Mouse (Mus musculus) spleen, adult 18-20 months (tissue): ENCODE measurements around the gene Iqcf3.
"Not testable (repeated sequence)": the region's sequence is repeated elsewhere in the genome, so short reads cannot be mapped to it uniquely, and the experiment has no call there.

Experiments used
- DNase-seq, 2 experiments: peaks; one replicate each; pipeline ENCODE4 v3.0.0; 2022; ENCODE audit warnings: mixed read lengths in 2 of 2

The Iqcf3 gene

DNA sequence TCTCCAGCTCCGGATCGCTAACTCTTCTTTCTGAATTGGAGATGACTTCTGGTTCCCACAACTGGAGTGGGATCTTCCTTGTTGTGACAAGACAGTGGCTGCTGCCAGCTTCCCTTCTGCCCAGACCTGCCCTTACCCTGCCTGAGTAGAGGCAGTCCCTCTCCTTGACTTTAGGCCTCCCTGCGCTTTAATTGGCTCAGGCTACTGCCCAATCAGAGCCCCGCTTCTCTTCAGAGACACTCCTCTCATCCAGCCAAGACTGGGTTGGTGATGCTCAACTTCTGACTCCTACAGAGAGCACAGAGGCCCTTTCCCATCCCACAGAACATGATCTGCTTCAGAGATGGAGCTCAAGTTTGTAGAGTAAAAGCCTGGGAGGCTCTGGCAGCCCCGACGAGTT lies 57.2 kb downstream of the Iqcf3 start:
- DNase-seq: no peak

DNA sequence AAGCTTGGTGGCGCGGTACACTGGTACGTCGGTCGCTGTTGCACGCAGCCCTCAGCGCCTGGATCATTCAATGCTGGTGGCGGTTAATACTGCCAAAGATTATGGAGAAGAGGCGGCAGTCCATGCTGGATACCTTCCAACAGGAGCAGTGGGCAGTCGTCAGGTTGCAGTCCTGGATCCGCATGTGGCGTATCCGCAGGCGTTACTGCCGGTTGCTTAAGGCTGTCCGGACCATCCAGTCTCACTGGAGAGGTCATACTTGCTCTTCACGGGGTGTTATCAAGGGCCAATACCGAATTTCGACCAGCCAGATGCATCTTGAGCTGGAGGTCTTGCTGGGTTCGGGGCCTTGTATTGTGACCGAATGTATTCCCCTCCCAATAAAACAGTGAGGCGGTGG lies 59.6 kb downstream of the Iqcf3 start:
- no peak for DNase-seq

DNA sequence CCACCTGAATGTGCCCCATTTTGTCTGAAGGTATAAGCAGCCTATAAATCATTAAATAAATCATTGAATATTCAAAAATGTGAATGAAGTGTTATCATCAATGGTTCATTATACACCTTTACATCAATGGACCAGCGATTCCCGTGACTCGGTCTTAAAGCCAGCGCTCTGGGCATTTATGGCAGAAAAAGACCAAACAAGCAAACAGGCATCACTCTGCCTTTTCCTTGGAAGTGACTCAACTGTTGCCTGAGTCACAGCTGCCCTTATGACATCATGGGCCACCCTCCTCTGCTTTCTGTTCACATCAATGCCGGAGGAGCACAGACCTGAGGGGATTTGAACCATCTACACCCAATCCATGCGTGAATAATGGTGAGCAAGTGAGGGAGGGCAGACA lies 61.8 kb downstream of the Iqcf3 start, which contains the start of gene Iqcf1:
TSS of gene Iqcf1 (plus strand) at position 301 of the 400 bp plus-strand sequence.
- DNase-seq: no peak

DNA sequence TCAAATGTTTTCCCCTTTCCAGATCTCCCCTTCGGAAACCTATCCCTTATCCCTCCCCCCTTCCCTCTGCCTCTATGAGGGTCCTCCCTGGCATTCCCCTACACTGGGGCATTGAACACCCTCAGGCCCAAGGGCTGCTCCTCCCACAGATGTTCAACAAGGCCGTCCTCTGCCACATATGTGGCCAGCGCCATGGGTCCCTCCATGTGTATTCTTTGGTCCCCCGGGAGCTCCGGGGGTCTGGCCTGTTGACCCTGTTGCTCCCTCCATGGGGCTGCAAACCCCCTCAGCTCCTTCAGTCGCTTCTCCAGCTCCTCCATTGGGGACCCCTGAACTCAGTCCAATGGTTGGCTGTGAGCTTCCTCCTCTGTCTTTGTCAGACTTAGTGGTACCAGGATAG lies 73.8 kb downstream of the Iqcf3 start:
- DNase-seq: not testable (repeated sequence)

DNA sequence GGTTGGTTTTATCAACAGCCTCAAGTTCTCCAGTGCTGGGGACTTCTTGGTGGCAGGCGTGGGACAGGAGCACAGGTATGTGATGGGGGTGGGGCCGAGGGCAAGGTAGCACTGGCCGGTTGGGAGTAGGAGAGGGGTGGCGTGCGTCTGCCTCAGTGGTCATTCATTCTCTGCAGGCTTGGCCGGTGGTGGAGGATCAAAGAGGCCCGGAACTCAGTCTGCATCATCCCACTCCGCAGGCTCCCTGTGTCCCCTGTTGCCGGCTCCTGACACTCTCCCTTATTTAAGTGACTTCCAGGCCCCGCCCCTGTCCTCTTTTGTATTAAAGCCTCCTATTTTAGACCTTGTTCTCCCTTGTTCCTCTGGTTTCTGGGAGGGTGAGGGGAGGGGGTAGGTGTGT lies 76.4 kb downstream of the Iqcf3 start:
- no peak for DNase-seq

DNA sequence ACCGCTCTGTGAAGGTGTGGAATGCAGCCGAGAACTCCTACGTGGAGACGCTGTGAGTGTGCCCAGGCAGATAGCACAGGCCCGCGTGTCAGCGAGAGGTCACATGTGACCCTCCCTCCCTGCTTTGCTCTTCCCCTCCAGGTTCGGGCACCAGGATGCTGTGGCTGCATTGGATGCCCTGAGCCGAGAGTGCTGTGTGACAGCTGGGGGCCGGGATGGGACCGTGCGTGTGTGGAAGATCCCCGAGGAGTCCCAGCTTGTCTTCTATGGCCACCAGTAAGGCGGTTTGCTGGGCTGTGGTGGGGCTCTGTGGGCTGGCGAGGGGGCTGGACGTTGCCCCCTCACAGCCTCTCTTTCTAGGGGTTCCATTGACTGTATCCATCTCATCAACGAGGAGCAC lies 77.8 kb downstream of the Iqcf3 start:
- no peak for DNase-seq

DNA sequence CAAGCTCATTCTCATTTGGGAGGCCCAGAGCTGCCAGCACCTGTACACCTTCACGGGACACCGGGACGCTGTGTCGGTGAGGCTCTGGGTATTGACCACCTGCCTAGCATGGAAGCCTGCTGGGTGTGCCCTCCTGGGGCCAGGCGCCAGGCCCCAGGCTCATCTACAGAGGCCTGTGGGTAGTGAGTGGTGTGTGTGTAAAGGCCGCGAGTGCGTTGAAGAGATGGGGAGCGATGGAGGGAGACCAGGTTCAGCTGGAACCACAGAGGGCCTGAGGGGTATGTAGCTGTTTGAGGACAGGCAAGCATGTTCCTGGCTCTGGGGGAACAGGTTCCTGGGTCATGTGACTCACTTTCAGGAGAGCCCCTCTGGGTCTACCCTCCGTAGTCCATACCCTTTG lies 78.3 kb downstream of the Iqcf3 start:
- no peak for DNase-seq

DNA sequence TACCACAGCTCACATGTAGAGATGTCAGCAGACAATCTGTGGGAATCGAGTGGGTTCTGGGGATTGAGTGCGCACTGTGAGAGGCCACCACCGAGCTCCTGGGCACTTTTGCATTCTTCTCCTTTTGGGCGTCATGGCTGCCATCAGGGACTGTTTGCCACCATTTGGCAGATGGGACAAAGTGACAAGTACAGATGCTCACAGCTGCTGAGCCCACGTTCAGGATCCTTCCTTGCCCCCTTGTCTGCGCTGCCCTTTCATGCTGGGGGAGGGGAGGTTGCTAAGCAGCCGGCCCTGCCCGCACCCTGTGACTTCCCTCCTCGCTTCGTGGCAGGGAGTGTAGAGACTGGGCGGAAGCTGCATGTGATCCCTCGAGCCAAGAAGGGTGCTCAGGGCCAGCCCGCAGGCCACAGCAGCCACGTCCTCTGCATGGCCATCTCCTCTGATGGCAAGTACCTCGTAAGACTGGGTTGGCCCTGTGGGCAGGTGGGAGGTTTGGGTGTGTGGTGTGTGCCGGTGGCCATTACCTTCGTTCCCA lies 78.8 kb downstream of the Iqcf3 start:
- peak in 1 of 2 experiments; percentile 3 for DNase-seq

DNA sequence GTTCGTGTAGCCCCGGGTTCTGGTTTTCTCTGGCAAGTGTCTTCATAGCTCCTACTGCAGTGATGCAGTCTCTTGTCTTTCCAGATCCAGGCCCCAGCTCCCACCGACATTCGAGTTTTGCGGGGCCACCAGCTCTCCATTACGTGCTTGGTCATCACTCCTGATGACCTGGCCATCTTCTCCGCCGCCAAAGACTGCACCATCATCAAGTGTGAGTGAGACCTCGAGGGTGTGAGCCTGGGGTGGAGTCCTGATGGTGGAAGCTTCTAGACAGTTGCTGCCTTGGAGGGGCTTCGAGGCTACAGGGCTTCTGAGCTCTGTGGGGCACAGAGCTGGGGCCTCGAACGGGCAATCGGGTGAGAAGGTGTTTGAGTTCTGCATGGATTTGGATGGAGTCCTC lies 79.8 kb downstream of the Iqcf3 start:
- DNase-seq: peak in 1 of 2 experiments; percentile 3

DNA sequence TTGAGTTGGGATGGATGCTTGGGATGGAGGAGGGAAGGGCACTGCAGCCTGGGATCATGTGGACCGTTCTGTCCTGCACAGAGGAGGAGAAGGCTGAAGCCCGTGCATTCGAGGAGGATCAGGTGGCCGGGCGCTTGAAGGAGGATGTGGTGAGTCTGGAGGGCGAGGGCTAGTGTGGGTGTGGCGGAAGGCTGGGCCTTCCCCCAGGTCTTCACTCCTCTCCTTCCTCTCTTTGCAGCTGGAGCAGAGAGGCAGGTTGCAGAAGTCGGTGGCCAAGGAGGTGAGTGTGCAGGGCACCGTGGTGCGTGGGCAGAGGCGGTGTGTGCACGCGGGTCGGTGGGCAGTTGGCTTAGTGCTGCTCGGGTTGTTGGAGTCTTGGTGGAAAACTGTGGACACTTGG lies 80.4 kb downstream of the Iqcf3 start:
- DNase-seq: peak in 1 of 2 experiments; percentile 9

DNA sequence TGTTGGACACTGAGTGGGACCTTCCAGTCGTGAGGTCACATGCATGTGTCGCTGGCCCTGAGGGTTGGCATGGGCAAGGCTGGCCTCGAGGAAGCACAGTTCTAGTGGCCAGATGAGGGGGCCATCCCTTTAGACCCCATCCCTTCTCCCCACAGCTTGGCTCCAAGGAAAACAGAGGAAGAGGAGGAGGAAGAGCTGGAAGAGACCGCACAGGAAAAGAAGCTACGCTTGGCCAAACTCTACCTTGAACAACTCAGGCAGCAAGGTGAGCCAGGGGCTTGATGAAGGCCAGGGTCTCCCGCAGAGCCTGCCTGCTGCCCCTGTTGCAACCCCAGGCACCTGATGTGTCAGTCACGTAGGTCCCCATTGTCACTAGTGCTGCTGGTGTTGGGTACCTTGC lies 80.9 kb downstream of the Iqcf3 start:
- DNase-seq: no peak

DNA sequence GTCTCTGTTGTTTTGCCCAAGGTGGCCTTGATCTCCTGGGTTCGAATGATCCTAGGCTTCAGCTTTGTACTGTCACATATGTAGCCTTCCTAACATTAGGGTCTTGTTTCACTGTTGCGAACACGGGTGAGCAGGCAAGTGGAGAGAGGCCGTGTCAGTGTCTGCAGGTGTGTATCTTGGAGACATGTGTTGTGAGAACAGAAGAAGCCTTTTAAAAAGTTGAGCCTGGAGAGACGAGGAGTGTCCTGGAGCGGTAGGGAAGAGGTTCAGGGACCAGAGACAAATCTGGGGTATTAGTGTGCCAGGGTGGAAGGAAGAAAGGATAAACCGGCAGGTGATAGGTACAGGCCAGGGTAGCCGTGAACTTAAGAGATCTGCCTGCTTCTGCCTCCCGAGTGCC lies 83.3 kb downstream of the Iqcf3 start:
- DNase-seq: peak in 1 of 2 experiments; percentile 2

DNA sequence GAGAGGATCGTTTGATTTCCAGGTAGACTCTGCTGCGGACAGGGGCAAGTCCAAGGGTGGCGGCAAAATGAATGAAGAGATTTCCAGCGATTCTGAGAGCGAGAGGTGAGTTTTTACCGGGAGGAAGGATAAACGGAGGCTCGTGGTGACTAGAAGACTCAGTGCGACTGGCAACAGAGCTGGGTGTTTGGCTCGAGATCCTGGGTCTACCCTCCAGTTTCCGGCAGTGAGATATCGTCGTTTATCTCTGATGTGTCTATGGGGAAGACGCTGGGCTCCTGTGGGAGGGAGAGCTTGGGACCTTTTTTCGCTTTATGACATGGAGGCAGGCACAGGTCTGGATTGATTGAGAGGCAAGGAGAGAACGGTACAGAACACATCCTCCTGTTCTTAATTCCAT lies 83.8 kb downstream of the Iqcf3 start:
- DNase-seq: peak in 1 of 2 experiments; percentile 4

DNA sequence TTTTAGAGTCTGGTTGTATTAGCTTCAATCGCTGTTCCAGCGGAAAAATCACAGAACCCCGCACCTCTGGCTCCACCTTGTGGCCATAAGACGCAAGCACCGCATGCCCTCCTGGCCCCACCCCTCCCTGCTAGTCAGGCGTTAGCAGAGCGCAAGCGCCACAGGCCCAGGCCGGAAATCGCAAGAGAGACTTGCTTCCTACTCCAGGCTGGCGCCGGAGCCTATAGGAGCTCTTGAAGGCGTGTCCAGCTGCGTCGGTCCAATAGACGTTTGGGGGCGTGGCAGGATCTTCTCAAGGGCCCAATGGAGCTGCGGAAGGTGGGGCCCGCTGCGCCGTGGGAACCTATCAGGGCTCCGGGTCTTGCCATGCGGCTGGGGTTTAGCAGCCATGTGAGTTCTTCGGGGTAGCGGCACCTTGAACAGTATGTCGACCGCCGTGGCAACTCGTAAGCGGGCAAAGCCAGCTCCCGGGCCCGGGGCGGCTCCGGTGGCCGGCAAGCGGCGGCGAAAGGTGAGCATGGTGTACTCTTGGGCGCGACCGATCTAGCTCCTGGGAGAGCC lies 84.4 kb downstream of the Iqcf3 start, which contains the start of gene Parp3:
TSS of gene Parp3 (minus strand) at position 26 of the 561 bp plus-strand sequence.
- peak; percentile 93 to 98 for DNase-seq

DNA sequence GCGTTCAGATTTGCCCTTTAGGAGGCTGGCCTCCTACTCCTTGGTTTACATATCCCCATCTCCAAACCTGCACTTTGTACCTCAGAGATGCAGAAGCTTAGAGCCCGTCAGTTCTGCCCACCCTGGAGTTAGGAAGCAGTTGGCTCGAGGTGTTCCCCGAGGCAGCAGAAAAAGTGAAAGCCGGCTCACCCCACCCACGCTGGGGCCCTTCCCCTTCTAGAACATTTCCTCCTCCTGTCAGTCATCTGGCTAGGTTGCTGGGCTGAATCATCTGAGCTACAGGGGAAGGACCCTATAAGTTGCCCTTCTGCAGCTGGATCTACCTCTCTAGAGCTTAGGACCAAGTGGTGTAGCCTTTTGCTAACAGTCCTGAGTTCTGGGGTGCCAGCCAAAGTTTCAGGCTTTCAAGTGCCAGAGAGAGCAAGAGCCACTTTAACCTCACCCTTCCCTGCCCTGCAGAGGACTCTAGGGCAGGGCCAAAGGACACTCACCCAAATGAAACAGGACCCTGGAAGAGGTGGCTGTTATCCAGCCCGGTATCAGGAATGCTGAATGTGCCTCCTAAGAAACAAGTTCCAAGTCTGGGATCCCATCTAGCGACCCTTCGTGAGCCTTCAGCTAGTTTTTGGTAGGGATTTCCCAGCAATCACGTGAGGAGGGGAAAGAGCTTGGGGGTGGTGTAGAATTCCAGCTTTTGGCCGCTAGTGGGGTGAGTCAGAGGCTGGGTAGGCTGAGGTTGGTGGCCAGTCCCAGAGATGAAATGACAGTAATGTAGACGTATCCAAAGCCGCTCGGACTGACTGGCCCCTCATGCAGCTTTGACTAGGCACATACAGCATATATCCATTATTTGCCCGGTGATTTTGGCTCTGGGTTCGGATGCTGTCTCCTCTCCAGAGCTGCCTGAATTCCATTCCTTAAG lies 85.2 kb downstream of the Iqcf3 start:
- peak; percentile 71 to 75 for DNase-seq

DNA sequence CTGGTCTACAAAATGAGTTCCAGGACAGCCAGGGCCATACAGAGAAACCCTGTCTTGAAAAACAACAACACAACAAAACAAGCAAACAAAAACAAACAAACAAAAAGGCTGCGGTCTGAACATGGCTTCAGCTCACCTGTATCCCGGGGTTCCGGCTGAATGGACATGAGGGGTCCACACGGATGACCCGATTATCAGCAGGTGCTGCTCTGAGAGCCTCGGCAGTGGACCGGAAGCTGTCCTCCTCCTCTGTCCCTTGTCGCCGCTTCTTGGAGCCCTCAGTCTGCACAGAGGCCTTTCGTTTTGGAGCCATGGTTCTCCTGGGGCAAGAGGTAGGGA lies 85.8 kb downstream of the Iqcf3 start, which contains the start of gene Rrp9:
TSS of gene Rrp9 (plus strand) at position 301 of the 339 bp plus-strand sequence.
- DNase-seq: no peak

DNA sequence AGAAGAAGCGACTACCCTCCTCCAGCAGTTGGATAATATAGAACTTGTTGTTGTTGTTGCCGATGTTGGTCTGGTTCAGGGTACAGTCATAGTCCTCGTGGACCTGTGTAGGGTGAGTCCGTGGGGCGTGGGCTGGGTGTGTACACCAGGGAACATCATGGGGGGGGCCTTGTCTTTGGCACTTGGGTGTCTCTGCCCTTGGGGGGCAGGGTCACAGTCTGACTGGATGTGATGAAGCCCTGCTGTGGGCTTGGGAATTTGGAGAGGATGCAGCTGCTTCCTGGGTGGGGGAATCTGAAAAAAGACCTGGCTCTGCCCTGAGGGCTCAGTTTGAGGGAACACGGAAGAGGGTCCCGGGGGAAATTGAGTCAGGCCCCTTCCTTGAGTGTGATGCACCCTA lies 86.4 kb downstream of the Iqcf3 start:
- DNase-seq: no peak

DNA sequence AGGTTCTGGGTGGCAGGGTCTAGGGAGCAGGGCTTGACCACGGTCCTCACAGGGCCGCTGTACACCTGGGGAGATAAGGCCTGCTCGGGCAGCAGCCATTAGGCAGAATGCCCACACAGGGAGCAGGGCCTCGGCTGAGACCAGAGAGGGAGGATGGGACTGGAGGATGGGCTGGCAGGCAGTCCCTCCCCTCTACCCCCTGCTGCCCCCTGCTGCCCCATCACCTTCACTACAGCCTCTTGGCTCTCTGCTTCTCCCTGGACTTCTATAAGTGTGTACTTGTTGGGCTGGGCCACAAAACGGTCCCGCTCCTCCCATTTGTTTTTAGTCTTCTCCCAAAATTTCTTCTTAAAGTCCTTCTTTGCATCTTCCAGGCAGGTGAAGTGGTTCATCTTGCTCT lies 87.0 kb downstream of the Iqcf3 start:
- peak; percentile 51 to 66 for DNase-seq

DNA sequence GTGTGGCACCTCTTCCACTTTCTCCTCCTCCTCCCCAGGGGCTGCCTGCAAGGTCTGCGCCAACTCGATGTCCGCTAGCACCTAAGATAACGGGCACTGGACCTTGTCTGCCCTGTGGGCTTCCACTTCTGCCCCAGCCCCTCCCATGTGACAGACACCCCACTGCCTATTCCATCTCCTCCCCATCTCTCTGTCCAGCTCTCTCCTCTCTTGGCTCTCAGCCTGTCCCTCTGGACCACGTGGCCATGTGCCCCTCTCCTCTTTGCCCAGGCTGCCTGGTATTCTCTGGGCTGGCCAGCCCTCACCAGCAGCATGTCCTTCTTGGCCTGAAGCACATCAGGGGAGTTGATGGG lies 87.7 kb downstream of the Iqcf3 start:
- no peak for DNase-seq

DNA sequence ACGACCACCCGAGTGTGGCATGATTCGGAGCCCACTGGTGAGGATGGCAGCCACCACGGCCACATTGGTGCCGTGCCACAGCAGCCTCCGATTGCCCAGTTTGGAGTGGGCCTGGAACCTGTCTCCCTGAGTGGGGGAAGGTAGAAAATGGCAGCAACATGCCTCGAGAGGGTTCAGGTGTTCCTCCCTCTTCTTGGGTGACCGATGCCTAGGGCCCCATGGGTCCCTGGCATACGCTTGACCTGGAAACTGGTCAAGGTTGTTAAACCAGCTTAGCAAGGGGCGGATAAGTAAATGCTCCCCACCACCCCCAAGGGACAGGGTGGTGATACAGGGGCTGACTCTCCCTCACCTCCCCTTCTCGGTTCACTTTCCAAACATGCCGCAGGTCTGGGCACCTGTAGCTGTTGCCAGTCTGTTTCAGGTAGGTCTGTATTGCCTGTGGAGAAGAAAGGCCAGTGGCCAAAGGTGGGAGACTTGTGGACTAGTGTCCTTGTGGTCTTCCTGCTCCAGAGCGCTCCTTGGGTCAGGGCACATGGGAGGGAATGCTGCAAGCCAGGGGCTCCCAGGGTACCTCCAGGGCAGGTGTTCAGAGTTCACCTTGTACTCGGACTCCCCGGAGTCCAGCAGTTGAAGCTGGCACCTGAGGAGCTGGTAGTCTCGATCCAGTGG lies 88.2 kb downstream of the Iqcf3 start:
- no peak for DNase-seq

DNA sequence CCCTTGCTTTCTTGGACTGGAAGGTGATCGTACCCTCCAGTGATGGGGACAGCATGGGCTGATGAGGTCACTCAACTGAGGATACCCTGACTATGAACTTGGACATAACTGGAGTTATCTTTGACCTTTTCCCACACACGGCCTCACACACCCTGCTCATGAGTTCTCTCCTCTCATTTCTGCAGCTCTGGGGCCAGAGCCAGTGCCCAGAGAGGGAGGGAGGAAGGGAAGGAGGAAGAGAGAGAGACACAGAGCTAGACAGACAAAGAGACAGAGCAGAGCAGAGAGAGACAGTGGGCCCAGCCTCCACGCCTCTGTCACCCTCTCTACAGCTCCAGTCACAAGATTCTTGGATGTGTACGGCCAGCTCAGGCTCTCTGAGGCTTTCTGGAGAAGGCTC lies 89.1 kb downstream of the Iqcf3 start:
- DNase-seq: no peak

DNA sequence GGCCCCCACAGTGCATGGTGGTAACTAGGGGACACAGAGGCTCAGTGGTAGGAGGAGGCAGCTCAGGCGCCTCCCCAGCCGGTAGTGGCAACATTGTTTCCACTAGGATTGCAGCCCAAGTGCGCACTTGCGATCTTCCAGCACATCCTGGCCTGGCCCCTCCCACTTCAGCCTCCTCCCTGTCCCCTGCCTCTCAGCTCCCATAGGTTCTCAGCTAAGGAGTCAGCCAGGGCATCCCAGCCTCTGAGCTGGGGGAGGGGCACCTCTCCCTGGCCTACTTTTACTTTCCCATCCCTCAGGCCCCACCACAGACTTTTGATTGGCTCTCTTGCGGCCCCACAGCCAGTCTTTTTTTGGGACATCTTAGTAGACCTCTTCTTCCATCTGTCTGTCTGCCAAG lies 89.5 kb downstream of the Iqcf3 start:
- no peak for DNase-seq

DNA sequence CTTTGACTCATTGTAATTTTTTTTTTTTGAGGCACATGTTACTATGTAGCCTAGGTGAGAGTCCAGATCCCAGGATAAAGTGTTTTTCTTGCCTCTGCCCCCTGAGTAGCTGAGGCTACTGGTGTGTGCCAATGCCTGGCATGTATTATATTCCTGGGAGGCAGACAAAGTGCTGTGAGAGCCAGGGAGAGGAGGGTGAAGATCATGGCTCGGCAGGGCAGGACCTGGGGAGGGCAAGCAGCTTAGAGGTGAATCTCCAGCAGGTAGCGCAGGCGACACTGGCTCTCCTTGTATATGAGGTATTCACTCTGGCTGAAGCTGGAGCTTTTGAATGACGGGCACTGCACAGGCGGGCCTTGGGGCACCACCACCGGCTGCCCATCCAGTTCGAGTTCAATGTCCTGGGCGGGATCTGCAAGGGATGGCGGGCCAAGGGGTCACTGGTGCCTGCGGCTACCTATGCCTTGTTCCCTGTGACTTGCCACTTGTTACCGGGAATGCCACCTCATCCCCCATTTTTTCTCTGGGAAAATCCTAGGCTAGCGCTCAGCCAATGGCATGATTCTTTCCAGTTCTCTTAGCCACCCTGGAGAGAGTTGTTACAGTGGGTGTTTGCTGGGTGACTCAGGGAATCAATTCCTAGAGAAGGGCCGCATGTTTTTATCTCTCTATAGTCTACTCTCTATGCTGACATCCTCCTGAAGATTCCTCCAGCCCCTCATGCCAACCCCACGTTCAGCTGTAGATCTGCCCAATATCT lies 90.3 kb downstream of the Iqcf3 start:
- DNase-seq: no peak
